Mouse (Mus musculus) urinary bladder, postnatal 10 days (tissue): Measurements from ENCODE around the gene Spcs1.

Experiments
- DNase-seq: peaks from one replicate; pipeline ENCODE4 v3.0.0; 2022; ENCODE audit warnings: low spot score

Spcs1 gene

DNA sequence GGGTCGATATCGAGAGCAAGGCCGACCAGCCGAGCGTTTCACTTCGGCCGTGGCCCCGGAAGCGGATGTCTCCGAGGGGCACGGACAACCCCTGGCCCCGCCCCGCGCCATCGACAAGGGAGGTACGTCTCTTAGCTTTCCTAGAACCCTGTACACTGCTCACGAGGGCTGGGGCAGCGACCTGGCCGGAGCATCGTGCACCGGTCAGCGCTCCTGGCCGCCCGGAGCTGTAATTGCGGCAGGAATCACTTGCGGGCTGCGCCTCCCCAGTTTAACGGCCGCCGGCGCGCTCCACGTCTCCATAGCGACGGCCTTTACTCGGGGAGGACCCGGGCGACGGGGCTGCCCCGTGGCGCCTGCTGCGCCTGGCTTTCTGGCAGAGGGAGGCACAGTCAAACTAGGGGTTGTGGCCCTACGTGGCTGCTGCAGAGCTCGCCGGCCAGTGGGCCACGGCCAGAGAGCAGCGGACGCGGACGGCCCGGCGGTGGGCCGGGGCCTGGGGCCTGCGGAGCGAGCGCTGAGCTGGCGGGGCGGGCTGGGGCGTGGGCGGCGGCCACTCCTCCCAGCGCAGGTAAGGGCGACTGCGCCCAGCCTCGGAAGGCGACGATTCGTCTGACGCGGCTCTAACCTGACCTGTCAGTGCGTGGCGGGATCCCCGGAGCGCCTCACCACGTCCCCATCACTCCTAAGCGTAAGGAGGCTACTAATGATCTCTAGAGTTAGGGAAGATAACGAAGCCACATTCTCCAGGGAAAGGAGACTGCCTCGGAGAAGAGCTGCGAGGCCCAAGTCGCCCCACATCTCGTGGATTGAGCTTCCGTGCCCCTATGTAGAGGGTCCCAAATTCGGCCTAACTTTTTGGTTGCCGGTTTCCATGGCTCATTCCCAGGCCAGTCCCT lies at the start of gene Spcs1, which contains the start of gene Glt8d1:
Gene Spcs1 (minus strand): TSS at position 366 of the 899 bp plus-strand sequence.
Gene Glt8d1 (plus strand): TSS at position 94 of the 899 bp plus-strand sequence.
- DNase-seq, result peak; percentile 47

GRCm38 (mm10) chr14:31045817-31046216 lies 44.3 kb upstream of the Spcs1 start:
- no peak for DNase-seq

GRCm38 (mm10) chr14:31045296-31045695 lies 43.8 kb upstream of the Spcs1 start:
- no peak for DNase-seq

DNA sequence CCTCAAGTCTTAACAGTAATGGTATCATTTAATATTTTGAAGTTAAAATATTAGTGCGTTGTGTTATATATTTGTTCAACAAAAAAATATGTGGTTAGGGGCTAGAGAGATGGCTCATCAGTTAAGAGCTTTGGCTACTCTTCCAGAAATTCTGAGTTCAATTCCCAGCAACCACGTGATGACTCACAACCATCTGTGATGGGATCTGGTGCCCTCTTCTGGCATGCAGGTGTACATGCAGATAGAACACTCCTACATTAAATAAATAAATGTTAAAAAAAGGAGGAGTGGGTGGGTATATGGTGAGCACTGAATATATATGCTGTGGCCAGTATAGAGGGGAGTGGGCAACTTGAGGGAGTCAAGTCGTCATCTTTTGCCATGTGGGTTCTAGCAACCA lies 24.3 kb upstream of the Spcs1 start:
- DNase-seq, result no peak

DNA sequence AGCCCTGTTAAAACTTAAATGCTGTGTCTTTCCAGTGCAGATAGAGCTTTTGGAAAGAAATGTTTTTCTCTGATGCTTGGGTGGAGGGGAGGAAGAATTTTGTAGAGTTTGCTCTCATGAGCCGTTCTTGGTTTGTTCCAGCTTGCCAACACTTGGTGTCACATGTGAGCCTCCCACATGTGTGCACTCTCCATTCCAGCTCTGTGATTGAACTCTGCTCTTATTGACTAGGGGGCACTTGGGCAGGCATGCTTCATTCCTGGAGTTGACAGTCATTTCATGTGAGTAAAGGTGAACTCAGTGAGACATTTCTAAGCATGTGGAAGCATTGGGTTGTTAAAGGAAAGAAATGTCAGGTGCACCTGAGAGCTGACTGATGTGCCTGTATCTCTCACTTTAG lies 21.1 kb upstream of the Spcs1 start:
- no peak for DNase-seq

- DNase-seq, result no peak
Observed at GRCm38 (mm10) chr14:31019331-31020205, 18.1 kb upstream of the Spcs1 start.

GRCm38 (mm10) chr14:31018860-31019291 lies 17.4 kb upstream of the Spcs1 start, which contains the start of the genes Pbrm1 and Gnl3:
Pbrm1 (plus strand) TSS chr14:31019138.
Gnl3 (minus strand) TSS chr14:31019152.
- DNase-seq, result peak; percentile 93

DNA sequence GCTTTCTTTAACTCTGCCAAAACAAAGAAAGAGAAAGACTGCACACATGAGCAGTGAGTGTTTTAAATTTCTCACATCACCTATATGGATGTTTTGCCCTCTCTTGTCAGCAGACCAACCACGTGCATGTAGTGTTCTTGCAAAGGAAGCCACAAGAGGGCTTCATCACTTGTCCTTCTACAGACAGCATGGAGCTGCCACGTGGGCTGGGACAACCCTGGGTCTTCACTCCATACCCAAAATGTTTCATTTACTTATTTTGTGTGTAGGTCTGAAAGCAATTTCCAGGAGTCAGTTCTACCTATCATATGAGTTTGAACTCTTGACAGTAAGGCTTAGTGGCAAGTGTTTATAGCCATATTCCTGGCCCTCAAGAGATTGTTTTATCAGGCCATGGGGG lies 16.4 kb upstream of the Spcs1 start:
- no peak for DNase-seq

DNA sequence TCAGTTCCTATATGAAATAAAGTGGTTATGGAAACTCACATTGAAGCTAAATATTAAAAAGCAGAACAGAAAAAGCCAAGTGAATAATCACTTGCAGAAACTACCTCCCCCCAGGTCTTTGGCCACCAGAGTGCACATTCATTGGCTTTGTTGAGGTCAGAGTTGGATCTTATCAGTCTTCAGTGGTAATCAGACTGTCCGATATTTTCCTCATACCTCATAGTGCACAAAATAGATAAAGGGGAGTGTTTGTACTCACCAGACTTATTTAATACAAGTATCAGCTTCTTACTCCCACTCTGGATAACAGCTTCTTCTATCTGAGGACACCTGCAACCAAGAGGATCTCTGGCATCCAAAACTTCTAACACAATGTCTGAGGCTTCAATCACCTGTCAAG lies 14.6 kb upstream of the Spcs1 start:
- DNase-seq, result no peak

DNA sequence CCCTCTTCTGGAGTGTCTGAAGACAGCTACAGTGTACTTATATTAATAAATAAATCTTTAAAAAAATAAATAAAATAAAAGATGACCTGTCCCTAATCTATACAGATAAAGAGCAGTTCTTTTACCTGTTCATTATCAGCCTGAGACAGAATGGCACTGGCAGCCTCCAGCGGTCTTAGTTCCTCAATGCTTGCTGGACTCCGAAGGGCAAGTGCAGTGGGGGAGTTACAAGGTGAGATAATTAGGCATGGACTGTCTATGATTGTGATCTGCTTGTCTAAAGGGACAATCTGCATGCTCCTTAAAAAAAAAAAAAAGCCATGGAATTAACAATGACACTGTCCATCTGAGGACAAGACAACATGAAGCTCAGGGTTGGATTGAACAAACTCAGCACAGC lies 12.5 kb upstream of the Spcs1 start:
- DNase-seq, result no peak

GRCm38 (mm10) chr14:31011588-31011987 lies 10.1 kb upstream of the Spcs1 start:
- DNase-seq, result no peak

DNA sequence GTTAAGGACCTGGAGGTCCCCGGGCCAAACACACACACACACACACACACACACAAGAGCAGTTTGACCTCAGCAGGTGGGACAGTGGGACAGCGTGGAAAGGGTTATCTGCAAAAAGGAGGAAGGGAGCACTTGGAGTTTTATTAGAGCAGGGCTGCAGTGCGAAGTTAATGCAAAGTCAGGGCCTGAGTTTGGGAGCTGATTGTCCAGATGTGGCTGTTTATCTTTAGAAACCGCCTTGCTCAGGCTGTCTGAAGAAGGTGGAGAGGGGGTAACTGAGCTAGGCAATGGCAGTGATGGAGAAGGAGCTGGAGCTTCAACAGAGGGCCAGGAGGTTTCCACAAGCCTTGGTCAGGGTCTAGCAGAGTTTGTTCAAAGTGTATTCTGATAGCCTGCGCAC lies 5.3 kb upstream of the Spcs1 start:
- no peak for DNase-seq

DNA sequence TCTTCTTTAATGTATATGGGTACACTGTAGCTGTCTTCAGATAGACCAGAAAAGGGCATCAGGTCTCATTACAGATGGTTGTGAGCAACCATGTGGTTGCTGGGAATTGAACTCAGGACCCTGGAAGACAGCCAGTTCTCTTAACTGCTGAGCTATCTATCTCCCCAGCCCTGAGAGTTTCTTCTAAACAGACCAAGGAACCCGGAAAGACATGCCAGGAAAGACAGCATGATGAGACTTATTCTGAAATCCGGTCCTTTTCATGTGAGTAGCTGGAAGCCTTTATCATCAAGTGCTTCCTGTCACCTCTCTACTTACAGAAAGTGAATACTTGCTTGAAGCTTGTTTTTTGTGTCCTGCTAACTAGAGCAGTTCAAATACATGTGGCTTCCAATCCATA lies 3.1 kb upstream of the Spcs1 start:
- DNase-seq, result no peak

DNA sequence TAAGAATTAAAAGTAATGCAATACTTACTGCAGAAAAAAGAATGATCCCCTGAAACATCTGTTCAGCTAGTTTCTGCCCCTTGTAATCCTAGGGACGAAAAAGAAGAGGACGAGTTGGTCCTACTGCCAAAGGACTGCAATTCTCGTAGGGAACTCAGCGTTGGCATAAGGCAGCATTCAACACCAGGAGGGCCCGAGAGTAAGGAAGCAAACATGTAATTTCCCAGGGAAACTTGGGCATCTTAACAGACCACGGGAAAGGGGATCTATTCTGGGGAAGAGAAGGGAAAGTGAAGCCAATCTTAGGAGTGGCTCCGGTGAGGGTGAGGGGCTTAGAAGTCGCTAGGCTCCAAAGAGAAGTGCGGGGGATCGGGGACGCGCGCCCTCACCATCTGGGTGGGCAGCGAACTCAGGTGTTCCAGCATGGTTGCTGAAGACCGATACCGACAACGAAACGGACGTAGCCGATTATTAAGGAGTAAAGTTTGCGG lies 611 bp downstream of the Spcs1 start:
- no peak for DNase-seq

- DNase-seq, result no peak
Observed at GRCm38 (mm10) chr14:31000356-31000755, 1.1 kb downstream of the Spcs1 start.

DNA sequence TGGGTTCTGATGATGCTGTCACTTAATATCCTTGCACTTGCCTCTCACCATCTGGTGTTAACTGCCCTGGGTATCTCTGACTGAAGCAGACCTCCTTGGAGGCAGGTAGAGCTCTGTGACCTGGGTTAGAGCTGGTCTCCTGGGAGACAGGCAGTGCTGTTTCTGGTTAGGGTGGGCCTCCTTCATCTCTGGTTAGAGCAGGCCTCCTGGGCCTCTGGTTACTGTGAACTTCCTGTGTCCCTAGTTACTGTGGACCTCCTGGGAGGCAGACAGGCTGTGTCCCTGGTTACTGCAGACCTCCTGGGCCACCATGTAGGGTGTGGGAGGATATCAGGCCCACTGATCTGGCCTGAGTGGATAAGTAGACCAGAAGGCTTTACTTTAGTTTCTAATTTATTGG lies 5.1 kb downstream of the Spcs1 start:
- no peak for DNase-seq

DNA sequence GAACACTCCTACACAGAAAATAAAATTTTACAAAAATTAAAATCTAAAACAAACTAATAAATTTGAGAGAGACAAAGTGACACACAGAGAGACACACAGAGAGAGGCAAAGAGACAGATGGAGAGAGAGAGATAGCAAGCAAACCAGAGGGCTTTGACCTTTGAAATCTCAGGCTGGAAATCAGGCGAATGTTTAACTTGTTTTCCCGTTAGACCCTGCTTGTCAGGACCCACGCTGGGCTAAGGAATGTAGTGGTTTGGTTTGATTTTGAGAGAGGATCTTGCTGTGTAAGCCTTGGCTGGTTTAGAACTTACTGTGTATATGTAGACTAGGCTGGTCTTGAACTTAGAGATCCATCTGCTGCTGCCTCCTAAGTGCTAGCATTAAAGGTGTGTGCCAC lies 25.2 kb downstream of the Spcs1 start:
- DNase-seq, result no peak

DNA sequence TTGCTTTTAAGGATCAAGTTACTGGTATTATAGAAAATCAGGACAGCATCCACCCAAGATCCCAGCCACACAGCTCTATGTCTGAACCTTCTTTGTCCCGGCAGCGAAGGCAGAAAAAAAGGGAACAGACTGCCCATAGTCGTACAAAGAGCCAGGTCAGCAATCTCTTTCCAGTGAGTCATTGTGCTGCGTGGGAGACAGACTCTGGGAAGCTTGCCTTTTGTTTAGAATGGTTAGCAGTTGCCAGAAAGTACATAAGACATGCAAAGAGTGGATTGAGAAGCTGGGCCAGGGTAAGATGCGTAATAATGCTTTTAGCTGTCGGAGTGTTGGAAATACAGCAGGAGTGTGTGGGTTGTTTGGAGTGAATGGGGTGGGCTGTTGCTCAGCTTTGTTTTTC lies 27.3 kb downstream of the Spcs1 start:
- DNase-seq, result no peak

DNA sequence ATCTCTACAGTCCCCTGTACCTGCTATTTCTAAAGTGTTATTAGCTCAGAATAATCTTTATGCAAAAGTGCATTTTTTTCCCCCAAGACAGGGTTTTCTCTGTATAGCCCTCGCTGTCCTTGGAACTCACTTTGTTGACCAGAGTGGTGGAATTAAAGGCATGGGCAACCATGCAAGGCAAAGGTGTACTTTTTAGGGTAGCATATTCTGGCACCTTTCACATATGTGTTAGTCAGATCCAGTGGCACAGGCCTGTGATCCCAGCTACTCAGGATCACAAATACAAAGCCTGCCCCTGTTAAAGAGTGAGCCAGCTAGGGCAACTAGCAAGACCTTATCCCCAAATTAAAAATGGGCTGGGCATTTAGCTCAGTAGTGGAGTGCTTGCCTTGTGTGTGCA lies 41.1 kb downstream of the Spcs1 start:
- DNase-seq, result no peak

GRCm38 (mm10) chr14:30959031-30959430 lies 42.4 kb downstream of the Spcs1 start:
- no peak for DNase-seq

- DNase-seq, result no peak
Observed at GRCm38 (mm10) chr14:30958517-30958916, 43.0 kb downstream of the Spcs1 start.

- DNase-seq, result peak; percentile 82
Observed at GRCm38 (mm10) chr14:30951154-30951825, 50.2 kb downstream of the Spcs1 start, which contains the start of gene Nek4. Nek4 (plus strand) TSS chr14:30951377.
